Mouse (Mus musculus) kidney, adult 2 months (tissue): ENCODE measurements around the gene Pym1. TPM values are rescaled to one million over a fixed set of nuclear protein-coding genes. Genes with fewer than 3 reads are reported as not detected.
A peak's percentile ranks its signal among the peaks of the same experiment; 100 is the strongest.

Experiments
- DNase-seq: peaks from one replicate; pipeline ENCODE4 v3.0.0; 2021
- H3K27ac ChIP-seq: fragments of 200-500 bp; 2 replicates; pipeline ENCODE4 v1.5.1; 2012; ENCODE audit warnings: low read depth, low read length, control low read depth, inconsistent platforms; ENCODE audit not compliant: insufficient read depth
- H3K27me3 ChIP-seq: fragments of 200-500 bp; replicated peaks from 2 replicates; pipeline ENCODE4 v1.6.1; 2012; ENCODE audit warnings: mild to moderate bottlenecking, moderate library complexity, low read length, inconsistent platforms; ENCODE audit not compliant: control insufficient read depth, insufficient read depth
- H3K36me3 ChIP-seq: fragments of 200-500 bp; 2 replicates; pipeline ENCODE4 v1.6.1; 2012; ENCODE audit warnings: mild to moderate bottlenecking, moderate library complexity, low read length, inconsistent platforms; ENCODE audit not compliant: control insufficient read depth, insufficient read depth
- H3K4me1 ChIP-seq: fragments of 200-500 bp; 2 replicates; pipeline ENCODE4 v1.6.1; 2011; ENCODE audit warnings: low read length; ENCODE audit not compliant: control insufficient read depth, insufficient read depth
- H3K4me3 ChIP-seq: fragments of 200-500 bp; 2 replicates; pipeline ENCODE4 v1.5.1; 2011; ENCODE audit warnings: mild to moderate bottlenecking, low read depth, low read length, control low read depth; ENCODE audit not compliant: insufficient read depth
- CTCF ChIP-seq: fragments of 200-500 bp; conservative IDR thresholded peaks from 2 replicates; pipeline ENCODE4 v1.5.1; 2011; ENCODE audit warnings: low read depth, mild to moderate bottlenecking, control low read depth, low read length, moderate library complexity, mixed read lengths; ENCODE audit not compliant: insufficient read depth, insufficient read length
- POLR2A ChIP-seq: fragments of 200-500 bp; IDR thresholded peaks from one replicate; pipeline ENCODE4 v1.6.1; 2011; ENCODE audit warnings: low read depth, low read length, control low read depth
- WGBS: fragments of 180-500 bp; shearing (Covaris S2); methylation state at CpG from one replicate; pipeline ENCODE4 v1.1.7; 2018; 5-methylcytosine and 5-hydroxymethylcytosine counted together
- polyA plus RNA-seq: library from polyadenylated mRNA; depleted of rRNA; stranded (reverse); fragments of >200 nt; gene quantifications from 2 replicates; pipeline ENCODE4 v1.2.3, GENCODE M21; 2012

Gene Pym1
- polyA plus RNA-seq, 1 experiment, result 20.0 TPM

DNA sequence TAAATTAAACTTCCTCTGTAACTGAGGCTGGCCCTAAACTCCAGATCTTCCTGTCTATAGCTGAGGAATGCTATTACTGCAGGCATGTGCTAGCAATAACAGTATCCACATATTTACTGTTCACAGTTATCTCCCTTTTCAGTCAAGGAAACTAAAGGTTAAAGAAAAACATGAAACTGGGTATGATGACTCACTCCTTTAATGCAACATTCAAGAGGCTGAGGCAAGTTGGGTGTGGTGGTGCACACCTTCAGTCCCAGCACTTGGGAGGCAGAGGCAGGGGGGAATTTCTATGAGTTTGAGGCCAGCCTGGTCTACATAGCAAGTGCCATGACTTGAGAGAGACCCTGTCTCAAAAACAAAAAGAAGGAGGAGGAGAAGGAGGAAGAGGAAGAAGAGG is 15.7 kb upstream of the Pym1 start:
- H3K36me3 ChIP-seq, result no peaks in the 10 kb centered on the region
- DNase-seq, result no peak
- no peak overlapping the region for H3K4me3 ChIP-seq
- TF ChIP-seq POLR2A, result no peak
- TF ChIP-seq CTCF, result no peak
- no peaks in the 10 kb centered on the region for H3K27me3 ChIP-seq
- H3K4me1 ChIP-seq, result peaks cover 3% of the 10 kb centered on the region; the same call in 1 of the 2 replicates
- no peak overlapping the region for H3K27ac ChIP-seq

DNA sequence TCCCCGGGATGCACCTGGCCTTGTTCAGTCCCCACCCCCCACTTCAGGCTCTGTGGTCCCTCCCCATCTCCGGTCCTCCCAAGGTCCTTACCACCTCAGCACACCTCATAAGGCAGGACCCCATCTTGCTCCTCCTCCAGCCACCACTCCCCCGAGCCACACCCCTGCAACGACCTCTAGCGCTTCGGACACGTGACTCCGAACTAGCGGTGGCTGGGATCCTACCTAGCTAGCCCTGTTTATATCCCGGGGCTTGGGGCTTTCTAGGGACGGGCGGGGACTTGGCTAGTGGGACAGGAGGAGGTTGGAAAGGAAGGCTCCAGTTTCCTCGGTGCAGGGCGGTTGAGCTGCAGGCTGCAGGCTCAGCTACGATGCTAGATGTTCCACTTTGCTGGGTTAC is 10.3 kb upstream of the Pym1 start:
- no peak overlapping the region for H3K4me3 ChIP-seq
- no peak for TF ChIP-seq POLR2A
- no peak for TF ChIP-seq CTCF
- H3K27ac ChIP-seq, result no peak overlapping the region
- WGBS, result 18% methylated on average over 15 of the region's 15 CpGs
- H3K27me3 ChIP-seq, result no peaks in the 10 kb centered on the region
- no peaks in the 10 kb centered on the region for H3K4me1 ChIP-seq
- H3K36me3 ChIP-seq, result no peaks in the 10 kb centered on the region
- DNase-seq, result peak; percentile 17

DNA sequence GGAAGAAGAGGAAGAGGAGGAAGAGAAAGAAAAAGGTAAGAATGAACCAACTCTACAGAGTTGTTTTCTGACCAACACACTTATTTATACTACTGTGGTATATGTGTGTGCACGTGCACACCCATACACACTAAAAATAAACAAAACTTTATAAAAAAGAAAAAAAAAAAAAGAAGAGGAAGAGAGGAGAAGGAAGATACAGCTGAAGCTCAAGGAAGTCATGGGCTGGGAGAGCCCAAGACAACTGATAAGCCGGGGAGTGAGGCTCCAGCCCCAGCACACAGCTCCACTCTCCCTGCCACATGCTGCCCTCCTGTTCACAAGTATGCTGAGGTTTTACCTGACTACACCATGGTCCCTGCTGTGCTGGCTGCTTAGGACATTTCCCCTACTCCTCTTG is 7.4 kb upstream of the Pym1 start:
- Histone ChIP-seq H3K4me3 (no peak overlapping the region), H3K27ac (no peak overlapping the region), H3K4me1 (peaks cover 8% of the 10 kb centered on the region; the same call in 1 of the 2 replicates), H3K36me3 (no peaks in the 10 kb centered on the region), H3K27me3 (no peaks in the 10 kb centered on the region)
- 69% methylated on average over 2 of the region's 2 CpGs for WGBS
- DNase-seq, result no peak
- TF ChIP-seq CTCF (no peak), POLR2A (no peak)

DNA sequence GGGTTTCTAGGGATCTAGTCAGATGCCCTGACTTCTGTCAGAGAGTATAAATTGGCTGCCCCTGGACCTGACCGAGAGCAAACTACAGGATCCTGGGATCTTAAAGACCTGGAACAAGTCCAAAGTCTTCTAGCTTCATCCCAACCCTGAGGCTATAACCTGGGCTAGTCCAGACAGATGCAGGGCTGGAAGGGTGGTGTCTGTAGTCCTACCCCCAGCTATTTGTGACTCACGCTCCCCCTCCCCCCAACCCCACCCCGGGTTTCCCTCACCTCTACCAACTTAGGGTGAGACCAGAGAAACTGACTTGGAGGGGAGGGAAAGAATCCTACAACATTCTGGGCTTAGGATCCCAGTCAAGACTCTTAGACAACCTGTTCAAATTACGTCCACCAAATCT is 5.1 kb upstream of the Pym1 start:
- no peak for TF ChIP-seq CTCF
- TF ChIP-seq POLR2A, result no peak
- H3K4me3 ChIP-seq, result no peak overlapping the region
- H3K4me1 ChIP-seq, result peaks cover 9% of the 10 kb centered on the region; the same call in 1 of the 2 replicates
- H3K36me3 ChIP-seq, result no peaks in the 10 kb centered on the region
- no peak overlapping the region for H3K27ac ChIP-seq
- H3K27me3 ChIP-seq, result no peaks in the 10 kb centered on the region
- 29% methylated on average over 4 of the region's 4 CpGs for WGBS
- DNase-seq, result no peak

- Histone ChIP-seq H3K4me3 (peak overlapping the region; percentile 77), H3K4me1 (peaks cover 9% of the 10 kb centered on the region; the same call in 1 of the 2 replicates), H3K36me3 (no peaks in the 10 kb centered on the region), H3K27me3 (no peaks in the 10 kb centered on the region), H3K27ac (peak overlapping the region; percentile 62)
- DNase-seq, result peak; percentile 7
- TF ChIP-seq CTCF (no peak), POLR2A (no peak)
- 3% methylated on average over 7 of the region's 7 CpGs for WGBS
Observed at GRCm38 (mm10) chr10:128743235-128743634, 4.5 kb upstream of the Pym1 start.

GRCm38 (mm10) chr10:128743791-128744191 is 3.9 kb upstream of the Pym1 start:
- Histone ChIP-seq H3K27me3 (no peaks in the 10 kb centered on the region), H3K36me3 (no peaks in the 10 kb centered on the region), H3K4me1 (peaks cover 9% of the 10 kb centered on the region; the same call in 1 of the 2 replicates), H3K27ac (peak overlapping the region; percentile 62), H3K4me3 (peak overlapping the region; percentile 77)
- under 1% methylated on average over 34 of the region's 37 CpGs for WGBS
- no peak for TF ChIP-seq POLR2A
- no peak for TF ChIP-seq CTCF
- DNase-seq, result peak; percentile 71

DNA sequence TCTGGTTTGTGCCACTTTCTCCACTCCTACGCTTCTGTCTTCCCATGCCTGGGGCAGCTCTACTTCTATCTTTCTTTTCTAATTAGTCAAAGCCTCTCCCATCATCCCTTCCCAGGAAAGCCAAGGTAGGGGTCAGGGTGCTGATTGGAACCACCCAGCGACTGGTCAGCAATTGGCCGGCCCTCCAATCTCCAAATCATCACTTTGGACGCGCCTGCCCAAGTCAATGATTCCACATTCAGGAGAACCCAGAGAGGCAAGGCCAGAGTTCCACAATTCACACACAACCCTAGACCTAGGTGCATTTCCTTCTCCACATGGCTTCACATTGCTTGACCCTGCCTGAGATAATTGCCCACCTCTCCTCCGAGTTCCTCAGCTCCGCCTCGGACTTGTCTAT is 3.5 kb upstream of the Pym1 start:
- no peaks in the 10 kb centered on the region for H3K36me3 ChIP-seq
- no peak for TF ChIP-seq CTCF
- no peak for TF ChIP-seq POLR2A
- H3K27ac ChIP-seq, result peak overlapping the region; percentile 62
- no peaks in the 10 kb centered on the region for H3K27me3 ChIP-seq
- peaks cover 9% of the 10 kb centered on the region; the same call in 1 of the 2 replicates for H3K4me1 ChIP-seq
- WGBS, result 24% methylated on average over 8 of the region's 8 CpGs
- DNase-seq, result peak; percentile 77
- H3K4me3 ChIP-seq, result peak overlapping the region; percentile 77
